Mouse (Mus musculus): ENCODE data around the gene Zbtb26. TPM values are rescaled to one million over a fixed set of nuclear protein-coding genes. Genes with fewer than 3 reads are reported as not detected.

Zbtb26 gene
- polyA plus RNA-seq, 1 experiment from 2014 or later: 1.4 TPM

DNA sequence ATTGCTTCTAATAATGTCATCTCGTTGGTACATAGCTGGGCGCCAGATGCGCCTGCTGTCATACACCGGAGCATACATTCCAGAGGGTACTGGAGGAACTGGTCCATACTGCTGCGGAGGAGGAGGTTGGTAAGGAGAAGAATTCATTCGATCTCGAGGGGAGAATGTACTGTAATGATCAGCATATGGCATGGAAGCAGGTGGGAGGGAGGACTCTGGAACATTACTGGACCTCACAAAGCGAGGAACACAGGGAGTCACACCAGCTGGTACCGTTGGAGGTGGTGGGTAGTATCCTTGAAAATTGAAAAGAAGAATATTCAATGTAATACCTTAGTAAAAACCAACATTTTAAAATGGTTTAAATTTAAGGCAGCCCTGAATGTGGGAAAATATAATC lies 60.0 kb downstream of the Zbtb26 start:
- Histone ChIP-seq H3K4me1 (ENCODE audit: insufficient read depth) (no peaks in the 10 kb centered on the region), H3K27me3 (ENCODE audit: insufficient read depth, low read length) (no peaks in the 10 kb centered on the region), H3K36me3 (replicated peaks; ENCODE audit: insufficient read depth, low read length) (peaks cover 43% of the 10 kb centered on the region), H3K27ac (ENCODE audit: low read depth) (no peak overlapping the region), H3K4me2 (ENCODE audit: low read depth, low read length) (no peak overlapping the region), H3K4me3 (ENCODE audit: low read depth, low read length) (no peak overlapping the region), H3K9ac (replicated peaks) (no peak overlapping the region), H3K9me3 (ENCODE audit: low read length) (no peaks in the 10 kb centered on the region)
- no peak for TF ChIP-seq CTCF (IDR thresholded peaks at IDR 0.05; ENCODE audit: low read depth)
- no peak for TF ChIP-seq EP300 (IDR thresholded peaks at IDR 0.05; ENCODE audit: low read depth)
- no peak for DNase-seq
- no peak for ATAC-seq
- WGBS (ENCODE audit: insufficient replicate concordance): 90% methylated on average over 9 of the region's 9 CpGs

Other genes starting within 250 kb of the Zbtb26 start
- gene Olfr366, start 231.6 kb downstream of the Zbtb26 start, polyA plus RNA-seq (2015; fragmentation: Nextera tagmentation; extraction: Ambion mirVana): not detected in 2 replicates
- not detected in 2 replicates for gene Olfr368, start 116.6 kb downstream of the Zbtb26 start, polyA plus RNA-seq (2015; fragmentation: Nextera tagmentation; extraction: Ambion mirVana)
- 12.7 and 13.7 TPM in 2 replicates for gene Pdcl, start 83.8 kb downstream of the Zbtb26 start, polyA plus RNA-seq (2015; fragmentation: Nextera tagmentation; extraction: Ambion mirVana)
- gene Rc3h2, start 20.2 kb downstream of the Zbtb26 start, polyA plus RNA-seq (2015; fragmentation: Nextera tagmentation; extraction: Ambion mirVana): 2.7 and 3.0 TPM in 2 replicates
- 1.3 and 1.4 TPM in 2 replicates for gene Zbtb6, start within 50 bp of the Zbtb26 start, polyA plus RNA-seq (2015; fragmentation: Nextera tagmentation; extraction: Ambion mirVana)
- 5.6 and 6.2 TPM in 2 replicates for gene Rabgap1, start 144 bp upstream of the Zbtb26 start, polyA plus RNA-seq (2015; fragmentation: Nextera tagmentation; extraction: Ambion mirVana)
- gene Gpr21, start 73.2 kb upstream of the Zbtb26 start, polyA plus RNA-seq (2015; fragmentation: Nextera tagmentation; extraction: Ambion mirVana): 0.08 and 0.09 TPM in 2 replicates

Measured in liver, postnatal 0 days (tissue).